Mouse (Mus musculus) liver, embryonic 16.5 days (tissue): ENCODE measurements around the gene Plscr4. TPM values are rescaled to one million over a fixed set of nuclear protein-coding genes. Genes with fewer than 3 reads are reported as not detected.

Experiments used
- ATAC-seq: fragments of 200-750 bp; cut with Nextera tagmentation; 2 replicates; pipeline ENCODE4 v1.8.0; 2017; ENCODE audit warnings: low read depth, mild to moderate bottlenecking, moderate number of reproducible peaks, moderate library complexity
- H3K27ac ChIP-seq: fragments of 300-500 bp; sonication (generic); 2 replicates; pipeline ENCODE4 v1.5.1; 2014; ENCODE audit warnings: mild to moderate bottlenecking, low read length
- H3K27me3 ChIP-seq: fragments of 300-500 bp; sonication (generic); 2 replicates; pipeline ENCODE4 v1.6.1; 2014; ENCODE audit warnings: low read depth, low read length, mixed read lengths; ENCODE audit not compliant: control insufficient read depth, insufficient read depth
- H3K36me3 ChIP-seq: fragments of 300-500 bp; sonication (generic); 2 replicates; pipeline ENCODE4 v1.6.1; 2014; ENCODE audit warnings: mild to moderate bottlenecking; ENCODE audit not compliant: control insufficient read depth, insufficient read depth
- H3K4me1 ChIP-seq: fragments of 300-500 bp; sonication (generic); 2 replicates; pipeline ENCODE4 v1.6.1; 2014; ENCODE audit warnings: low read depth, low read length, mixed read lengths; ENCODE audit not compliant: control insufficient read depth
- H3K4me2 ChIP-seq: fragments of 300-500 bp; sonication (generic); 2 replicates; pipeline ENCODE4 v1.6.1; 2014; ENCODE audit warnings: low read depth, low read length, mixed read lengths
- H3K4me3 ChIP-seq: fragments of 300-500 bp; sonication (generic); 2 replicates; pipeline ENCODE4 v1.5.1; 2014; ENCODE audit warnings: low read depth, mild to moderate bottlenecking, low read length
- H3K9ac ChIP-seq: fragments of 300-500 bp; sonication (generic); 2 replicates; pipeline ENCODE4 v1.6.1; 2014; ENCODE audit warnings: low read depth, low read length
- H3K9me3 ChIP-seq: fragments of 300-500 bp; sonication (generic); replicated peaks from 2 replicates; pipeline ENCODE4 v1.6.1; 2016; ENCODE audit warnings: low read length; ENCODE audit not compliant: control insufficient read depth
- WGBS: fragments of 180-500 bp; shearing (Covaris S2); extraction: QIAGEN DNeasy Blood & Tissue Kit; methylation state at CpG from one replicate; pipeline ENCODE4 v1.1.7; 2014; ENCODE audit not compliant: insufficient replicate concordance; 5-methylcytosine and 5-hydroxymethylcytosine counted together
- polyA plus RNA-seq: library from polyadenylated mRNA; unstranded; fragments of >200 nt; fragmentation: Nextera tagmentation; extraction: Ambion mirVana; gene quantifications from 2 replicates; pipeline ENCODE4 v1.2.1, GENCODE M21; 2015

Plscr4 gene
- polyA plus RNA-seq, 1 experiment from 2014 or later = 1.3 TPM

DNA sequence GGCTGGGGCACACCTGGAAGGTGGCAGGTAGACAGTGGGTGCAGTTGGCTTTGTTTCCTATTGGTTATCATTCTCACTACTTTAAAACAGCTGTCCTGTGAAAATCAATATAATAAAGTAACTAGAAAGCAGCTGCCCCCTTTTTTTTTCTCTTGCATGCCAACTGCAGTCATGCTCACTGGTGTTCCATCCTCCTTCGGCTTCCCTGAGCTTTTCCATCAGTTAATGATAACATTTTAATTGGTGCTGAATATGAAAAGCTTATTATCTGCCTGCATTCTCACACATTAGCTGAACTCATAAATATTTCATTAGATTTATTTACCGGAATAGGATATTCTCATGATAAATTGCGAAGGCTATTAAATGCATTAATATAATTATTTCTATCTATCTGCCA is 33.1 kb downstream of the Plscr4 start:
- no peaks in the 10 kb centered on the region for H3K9me3 ChIP-seq
- 79% methylated on average over 3 of the region's 3 CpGs for WGBS
- H3K4me2 ChIP-seq = no peak overlapping the region
- no peak overlapping the region for H3K4me3 ChIP-seq
- no peaks in the 10 kb centered on the region for H3K27me3 ChIP-seq
- H3K4me1 ChIP-seq = no peaks in the 10 kb centered on the region
- H3K36me3 ChIP-seq = no peaks in the 10 kb centered on the region
- ATAC-seq = no peak
- H3K9ac ChIP-seq = no peak overlapping the region
- H3K27ac ChIP-seq = no peak overlapping the region

DNA sequence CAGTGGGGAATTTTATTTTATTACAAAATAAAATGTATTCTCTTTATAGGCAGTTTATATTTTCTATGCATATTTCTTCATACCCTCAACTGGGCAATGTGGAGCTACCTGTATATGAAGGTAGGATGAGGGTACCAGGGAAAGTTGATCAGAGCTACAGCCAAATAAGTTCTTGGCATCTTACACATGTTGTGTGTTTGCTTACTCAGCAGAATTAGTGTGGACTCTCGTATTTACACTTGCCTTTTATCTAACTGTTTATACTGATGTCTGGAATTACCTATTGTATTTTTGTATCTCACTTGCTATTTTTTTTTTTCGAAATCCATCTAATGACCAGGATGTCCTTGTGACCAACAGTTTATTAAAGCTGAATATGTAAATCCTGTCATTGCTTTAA is 34.1 kb downstream of the Plscr4 start:
- no peak overlapping the region for H3K4me3 ChIP-seq
- H3K4me1 ChIP-seq = no peaks in the 10 kb centered on the region
- ATAC-seq = no peak
- H3K27me3 ChIP-seq = no peaks in the 10 kb centered on the region
- 49% methylated on average over 2 of the region's 2 CpGs for WGBS
- H3K9me3 ChIP-seq = no peaks in the 10 kb centered on the region
- H3K4me2 ChIP-seq = no peak overlapping the region
- no peak overlapping the region for H3K9ac ChIP-seq
- H3K36me3 ChIP-seq = no peaks in the 10 kb centered on the region
- H3K27ac ChIP-seq = no peak overlapping the region

DNA sequence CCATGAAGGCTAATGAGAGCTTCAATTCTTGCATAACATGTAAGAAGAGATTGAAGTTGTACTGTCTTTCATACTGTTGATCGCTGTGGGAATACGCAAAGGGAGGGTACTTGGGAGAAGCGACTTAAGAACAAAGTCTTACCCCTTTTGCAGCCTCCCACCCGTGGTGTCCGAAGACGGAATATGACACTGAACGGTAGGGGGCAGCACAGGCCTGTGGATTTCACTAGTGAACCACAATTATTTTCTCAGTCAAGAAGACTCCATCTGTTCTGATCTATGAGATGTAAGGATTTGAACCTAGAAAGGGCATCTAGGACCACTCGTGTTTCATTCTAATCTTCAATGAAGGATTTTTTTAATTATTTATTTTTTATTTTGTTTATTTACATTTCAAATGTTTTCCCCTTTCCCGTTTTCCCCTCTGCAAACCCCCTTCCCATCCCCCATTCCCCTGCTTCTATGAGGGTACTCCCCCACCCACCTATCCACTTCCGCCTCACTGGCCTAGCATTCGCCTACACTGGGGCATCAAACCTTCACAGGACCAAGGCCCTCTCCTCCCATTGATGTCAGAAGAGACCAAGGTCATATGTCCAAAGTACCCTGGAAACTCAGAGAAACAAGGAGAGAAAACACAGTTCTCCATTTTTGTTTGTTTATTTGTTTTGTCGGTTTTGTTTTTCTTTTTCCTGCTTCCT is 42.7 kb downstream of the Plscr4 start:
- WGBS = 27% methylated on average over 12 of the region's 12 CpGs
- Histone ChIP-seq H3K9me3 (no peaks in the 10 kb centered on the region), H3K9ac (no peak overlapping the region), H3K27me3 (no peaks in the 10 kb centered on the region), H3K36me3 (no peaks in the 10 kb centered on the region), H3K27ac (no peak overlapping the region), H3K4me3 (no peak overlapping the region), H3K4me1 (no peaks in the 10 kb centered on the region), H3K4me2 (no peak overlapping the region)
- ATAC-seq = no peak

DNA sequence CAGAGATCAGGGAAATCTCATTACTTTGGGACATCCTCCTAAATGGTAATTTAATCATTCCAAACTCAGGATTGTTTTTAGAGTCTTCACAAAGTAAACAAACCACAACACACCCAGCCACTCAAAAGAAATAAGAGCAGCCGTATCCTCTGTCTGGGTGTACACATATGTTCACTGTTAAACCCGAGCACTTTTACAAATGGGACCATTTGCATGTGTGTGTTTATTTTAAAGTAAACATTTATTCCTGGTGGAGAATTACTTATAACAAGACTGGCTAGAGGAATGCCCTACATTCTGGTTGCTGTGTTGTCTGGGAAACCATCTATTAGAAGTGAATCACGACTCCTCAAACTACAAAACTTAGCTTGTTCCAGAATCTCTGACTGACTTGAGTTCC is 47.1 kb downstream of the Plscr4 start:
- 54% methylated on average over 3 of the region's 3 CpGs for WGBS
- Histone ChIP-seq H3K4me3 (no peak overlapping the region), H3K9me3 (no peaks in the 10 kb centered on the region), H3K4me2 (no peak overlapping the region), H3K27me3 (no peaks in the 10 kb centered on the region), H3K9ac (no peak overlapping the region), H3K36me3 (no peaks in the 10 kb centered on the region), H3K27ac (no peak overlapping the region), H3K4me1 (no peaks in the 10 kb centered on the region)
- ATAC-seq = no peak

DNA sequence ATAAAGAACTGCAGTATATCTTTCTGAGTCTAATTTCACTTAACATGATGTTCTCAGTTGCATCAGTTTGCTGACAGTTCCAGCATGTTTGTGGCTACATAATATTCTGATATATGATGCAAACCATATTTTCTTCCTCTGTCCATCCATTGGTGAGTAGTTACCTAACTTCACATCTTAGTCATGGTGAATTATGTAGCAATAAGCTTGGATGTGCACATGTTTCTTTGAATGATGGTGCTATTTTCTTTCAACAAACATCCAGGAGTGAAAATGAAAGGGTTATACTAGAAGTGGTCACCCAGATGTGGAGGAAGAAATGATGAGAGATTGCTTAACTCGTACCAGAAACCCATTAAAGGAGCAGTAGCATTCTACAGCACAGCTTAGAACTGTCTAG is 47.7 kb downstream of the Plscr4 start:
- no peak for ATAC-seq

DNA sequence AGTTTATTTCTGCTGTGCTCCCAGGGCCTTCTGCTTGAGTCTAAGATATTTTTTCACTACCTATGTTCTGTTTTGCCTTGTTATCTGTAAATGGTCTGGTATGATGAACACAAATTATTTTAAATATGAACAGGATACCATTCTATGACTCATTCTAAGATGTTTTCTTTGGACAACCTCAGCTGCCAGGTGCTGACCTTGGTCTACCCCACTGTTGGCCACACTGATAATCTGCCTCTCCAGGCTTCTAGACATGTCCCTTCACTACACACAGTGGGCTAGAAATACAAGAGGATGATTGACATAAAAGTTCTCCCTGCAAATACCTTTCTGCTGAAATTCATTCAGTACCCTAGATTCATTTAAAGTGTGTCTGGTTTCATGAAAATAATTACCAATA is 54.5 kb downstream of the Plscr4 start:
- Histone ChIP-seq H3K4me3 (no peak overlapping the region), H3K4me2 (no peak overlapping the region), H3K27me3 (no peaks in the 10 kb centered on the region), H3K4me1 (no peaks in the 10 kb centered on the region), H3K27ac (no peak overlapping the region), H3K9me3 (no peaks in the 10 kb centered on the region), H3K9ac (no peak overlapping the region), H3K36me3 (no peaks in the 10 kb centered on the region)
- ATAC-seq = no peak

More for the DNA sequence above, 47.7 kb downstream of the Plscr4 start:
- no peaks in the 10 kb centered on the region for H3K27me3 ChIP-seq
- no peak overlapping the region for H3K4me2 ChIP-seq
- no peak overlapping the region for H3K27ac ChIP-seq
- WGBS = 37% methylated on average over 1 of the region's 1 CpGs
- H3K4me1 ChIP-seq = no peaks in the 10 kb centered on the region
- no peaks in the 10 kb centered on the region for H3K36me3 ChIP-seq
- H3K9ac ChIP-seq = no peak overlapping the region
- no peaks in the 10 kb centered on the region for H3K9me3 ChIP-seq
- H3K4me3 ChIP-seq = no peak overlapping the region

DNA sequence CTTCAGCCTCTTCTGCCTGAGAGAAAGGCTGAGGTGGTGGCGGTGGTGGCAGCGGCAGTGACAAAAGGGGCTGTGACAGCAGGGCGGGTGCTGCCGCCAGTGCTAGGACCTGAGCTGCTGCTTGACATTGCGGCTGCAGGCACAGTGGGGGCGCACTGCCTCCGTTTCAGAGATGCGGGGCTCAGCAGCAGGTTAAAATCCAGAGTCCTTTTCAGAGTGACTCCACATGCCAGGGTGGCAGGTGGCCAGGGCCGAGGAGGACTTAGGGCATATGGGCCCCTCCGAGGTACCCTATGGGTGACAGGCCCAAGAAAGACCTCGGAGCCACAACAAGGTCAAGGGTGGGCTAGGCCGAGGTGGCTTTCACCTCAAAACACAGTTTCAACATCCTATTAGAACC is 59.9 kb downstream of the Plscr4 start:
- H3K4me1 ChIP-seq = no peaks in the 10 kb centered on the region
- no peaks in the 10 kb centered on the region for H3K27me3 ChIP-seq
- WGBS = 87% methylated on average over 12 of the region's 12 CpGs
- H3K4me2 ChIP-seq = no peak overlapping the region
- H3K9ac ChIP-seq = no peak overlapping the region
- no peak overlapping the region for H3K27ac ChIP-seq
- no peaks in the 10 kb centered on the region for H3K9me3 ChIP-seq
- H3K4me3 ChIP-seq = no peak overlapping the region
- ATAC-seq = no peak
- no peaks in the 10 kb centered on the region for H3K36me3 ChIP-seq

DNA sequence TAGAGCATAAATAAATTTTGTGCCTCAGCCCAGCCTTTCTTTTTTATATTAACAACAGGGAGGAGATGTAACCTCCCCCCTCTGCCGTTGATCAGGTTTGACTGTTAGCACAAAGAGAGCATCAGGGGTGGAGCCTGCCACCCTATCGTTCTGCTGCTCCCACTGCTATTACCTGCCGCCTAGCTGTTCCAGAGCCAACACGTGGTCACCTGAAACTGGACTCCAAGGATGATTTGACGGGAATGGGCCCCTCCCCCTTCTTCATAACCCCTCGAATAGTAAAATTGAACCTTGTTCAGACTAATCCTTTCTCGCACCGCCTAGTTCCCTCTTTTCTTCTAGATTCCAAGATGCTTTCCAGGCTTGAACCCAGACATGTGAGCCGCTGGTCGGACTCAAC is 63.6 kb downstream of the Plscr4 start:
- Histone ChIP-seq H3K4me3 (no peak overlapping the region), H3K27ac (no peak overlapping the region), H3K27me3 (no peaks in the 10 kb centered on the region), H3K4me2 (no peak overlapping the region), H3K9ac (no peak overlapping the region), H3K36me3 (no peaks in the 10 kb centered on the region), H3K9me3 (no peaks in the 10 kb centered on the region), H3K4me1 (no peaks in the 10 kb centered on the region)
- no peak for ATAC-seq
- 61% methylated on average over 10 of the region's 10 CpGs for WGBS

DNA sequence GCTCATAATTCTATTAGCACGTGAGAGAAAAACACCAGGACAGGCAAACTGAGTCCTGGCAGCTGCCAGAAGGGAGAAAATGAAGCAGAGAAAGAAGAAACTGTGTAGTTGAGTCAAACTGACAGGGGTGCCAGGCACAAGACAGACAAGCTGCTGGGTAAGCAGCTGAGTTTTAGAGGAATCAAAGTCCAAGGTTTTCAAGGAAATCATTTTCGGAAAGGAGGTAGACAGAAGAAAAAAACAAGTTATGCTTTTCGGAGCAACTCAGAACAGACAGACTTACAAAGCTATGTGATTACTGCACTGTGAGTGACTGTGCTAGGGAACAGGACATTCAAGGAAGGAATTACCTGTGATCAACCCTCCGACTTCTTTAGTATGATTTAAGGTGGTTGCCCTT is 67.3 kb downstream of the Plscr4 start:
- no peak for ATAC-seq

More for the DNA sequence above, 67.3 kb downstream of the Plscr4 start:
- no peak overlapping the region for H3K4me3 ChIP-seq
- H3K9ac ChIP-seq = no peak overlapping the region
- no peak overlapping the region for H3K27ac ChIP-seq
- no peaks in the 10 kb centered on the region for H3K9me3 ChIP-seq
- H3K36me3 ChIP-seq = no peaks in the 10 kb centered on the region
- H3K4me1 ChIP-seq = no peaks in the 10 kb centered on the region
- H3K27me3 ChIP-seq = no peaks in the 10 kb centered on the region
- no peak overlapping the region for H3K4me2 ChIP-seq
- 53% methylated on average over 4 of the region's 4 CpGs for WGBS
